Mouse (Mus musculus) adrenal gland, adult 2 months (tissue): ENCODE results near the gene Ppfibp1. TPM values are rescaled to one million over a fixed set of nuclear protein-coding genes. Genes with fewer than 3 reads are reported as not detected.
A peak's percentile ranks its signal among the peaks of the same experiment; 100 is the strongest.
"Not testable (repeated sequence)": the region's sequence is repeated elsewhere in the genome, so short reads cannot be mapped to it uniquely, and the experiment has no call there.

Experiments
- DNase-seq: peaks from one replicate; pipeline ENCODE4 v3.0.0; 2021
- long read RNA-seq: library from polyadenylated mRNA; stranded (forward); transcript quantifications from one replicate; pipeline ENCODE4 v2.0.0, GENCODE M21; 2021
- polyA plus RNA-seq: library from polyadenylated mRNA; depleted of rRNA; stranded (reverse); fragments of >200 nt; gene quantifications from 2 replicates; pipeline ENCODE4 v1.2.3, GENCODE M21; 2012; rRNA removed
- total RNA-seq, 2 experiments: library from RNA; stranded (reverse); gene quantifications; 2 replicates each; pipeline ENCODE4 v1.2.3; 2021

The Ppfibp1 gene
- total RNA-seq, result 10 to 100 TPM; 78.9 to 99.7 TPM
- 10.8 and 12.9 TPM in 2 replicates for polyA plus RNA-seq
- long read RNA-seq, full-length matches to known transcripts, result 3 of 23 reads
- long read RNA-seq, partial matches to known transcripts, result 2 of 23 reads
- long read RNA-seq, other reads (novel, unspliced or antisense), result 18 of 23 reads

- DNase-seq, result peak; percentile 99
Measured at GRCm38 (mm10) chr6:146887958-146888659, at the start of gene Ppfibp1. Ppfibp1 (plus strand) TSS chr6:146888487.

DNA sequence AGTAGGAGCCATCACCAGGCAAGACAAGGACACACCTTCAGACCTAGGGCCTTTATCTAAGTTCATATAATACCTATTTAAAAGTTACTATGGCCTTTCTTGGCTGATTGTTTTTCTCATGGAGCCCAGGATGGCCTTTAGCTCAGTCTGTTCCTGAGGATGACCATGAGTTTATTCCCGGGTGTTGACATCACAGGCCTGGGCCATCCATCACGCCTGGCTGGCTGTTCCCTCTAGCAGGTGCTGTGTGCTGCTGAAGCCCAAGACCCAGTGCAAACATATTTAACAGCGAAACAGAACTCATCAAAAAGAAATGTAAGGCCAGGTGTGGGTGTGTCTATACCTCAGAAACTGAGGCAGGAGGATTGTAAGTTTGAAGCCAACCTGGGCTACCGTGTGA lies 49.4 kb upstream of the Ppfibp1 start:
- peak; percentile 50 for DNase-seq

DNA sequence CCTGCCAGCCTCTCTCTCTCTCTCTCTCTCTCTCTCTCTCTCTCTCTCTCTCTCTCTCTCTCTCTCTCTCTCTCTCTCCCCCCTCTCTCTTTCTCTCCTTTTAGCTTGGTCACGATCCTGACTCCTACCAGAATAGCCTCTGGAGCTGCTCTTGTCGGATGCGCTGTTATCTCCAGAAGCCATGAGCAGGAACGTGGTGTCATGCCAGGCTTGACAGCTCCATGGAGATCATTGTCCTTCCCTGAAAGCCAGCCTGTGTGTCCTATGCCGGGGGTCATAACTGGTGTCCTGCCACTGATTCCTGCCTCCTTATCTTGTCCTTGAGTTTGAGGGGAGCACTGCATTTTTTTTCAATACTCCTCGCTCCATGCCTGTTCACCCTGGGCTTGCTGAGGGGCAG lies 43.4 kb upstream of the Ppfibp1 start:
- no peak for DNase-seq

DNA sequence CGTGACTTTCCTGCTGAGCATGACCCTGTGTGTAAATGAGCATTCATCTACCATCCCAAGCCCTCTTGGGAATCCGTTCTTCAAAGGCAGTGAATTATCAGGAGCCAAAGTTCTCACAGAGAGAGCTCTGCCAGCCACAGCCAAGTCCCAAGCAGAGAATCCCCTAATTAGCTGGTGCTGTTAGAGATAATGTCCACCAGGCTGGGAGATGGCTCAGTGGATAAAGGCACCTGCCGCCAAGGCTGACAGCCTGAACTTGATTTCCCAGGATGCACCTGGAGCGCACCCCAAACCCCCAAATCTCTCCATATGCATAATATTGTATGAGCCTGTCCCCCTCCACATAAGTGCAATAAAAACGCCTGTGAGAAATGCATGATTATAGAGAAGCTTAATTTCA lies 42.9 kb upstream of the Ppfibp1 start:
- DNase-seq, result no peak

DNA sequence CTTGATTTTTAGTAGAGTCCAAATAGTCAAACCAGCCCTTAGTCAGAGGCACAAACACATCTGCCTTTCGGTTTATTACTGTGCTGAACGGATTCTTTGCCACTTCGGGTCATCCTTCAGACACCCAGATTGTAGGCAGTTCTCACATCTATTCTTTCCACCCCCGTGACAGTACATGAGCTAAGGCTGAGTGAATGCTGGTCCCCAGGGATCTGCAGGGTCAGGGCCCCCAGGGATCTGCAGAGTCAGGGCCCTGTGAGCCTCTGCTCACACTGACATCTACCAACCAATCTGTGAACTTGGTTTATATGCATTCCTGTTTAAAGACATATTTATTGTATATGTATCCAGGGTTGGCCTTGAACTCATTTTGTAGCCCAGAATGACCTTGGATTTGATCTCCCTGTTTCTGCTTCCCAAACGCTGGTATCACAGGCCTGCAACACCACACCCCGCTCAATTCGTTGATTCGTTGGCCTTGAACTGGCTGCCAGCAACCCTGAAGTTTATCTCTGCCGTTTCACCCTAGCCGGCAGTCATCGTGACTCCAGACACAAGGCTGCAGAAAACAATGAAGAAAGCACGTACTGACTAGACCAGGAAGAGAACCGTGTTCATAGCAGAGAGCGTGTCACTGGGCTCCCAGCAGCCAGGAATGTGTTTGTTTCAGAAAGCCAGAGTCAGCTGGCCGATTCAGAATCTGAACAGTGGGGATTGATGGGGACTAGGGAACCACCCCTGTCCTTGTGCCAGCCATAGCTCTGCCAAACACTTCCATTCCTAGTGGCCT lies 42.1 kb upstream of the Ppfibp1 start:
- peak; percentile 88 for DNase-seq

DNA sequence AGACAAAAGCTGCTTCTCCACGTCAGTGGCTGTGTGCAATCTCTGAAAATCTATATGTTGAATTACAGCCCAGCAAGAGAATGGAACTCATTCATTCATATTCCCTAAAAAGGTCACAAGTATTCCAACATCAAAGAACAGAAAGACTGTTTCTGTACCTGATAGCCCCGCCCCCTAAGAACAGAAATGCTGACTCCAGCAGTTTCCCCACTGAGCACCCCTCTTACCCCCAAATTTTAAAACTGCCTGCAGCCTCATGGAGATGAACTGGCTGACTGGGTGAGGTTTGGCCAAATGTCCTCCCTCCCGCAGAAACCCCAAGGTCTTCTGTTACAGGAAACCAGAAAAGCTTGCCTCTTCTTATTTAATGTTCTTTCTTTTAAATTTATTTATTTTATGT lies 40.9 kb upstream of the Ppfibp1 start:
- DNase-seq, result no peak

DNA sequence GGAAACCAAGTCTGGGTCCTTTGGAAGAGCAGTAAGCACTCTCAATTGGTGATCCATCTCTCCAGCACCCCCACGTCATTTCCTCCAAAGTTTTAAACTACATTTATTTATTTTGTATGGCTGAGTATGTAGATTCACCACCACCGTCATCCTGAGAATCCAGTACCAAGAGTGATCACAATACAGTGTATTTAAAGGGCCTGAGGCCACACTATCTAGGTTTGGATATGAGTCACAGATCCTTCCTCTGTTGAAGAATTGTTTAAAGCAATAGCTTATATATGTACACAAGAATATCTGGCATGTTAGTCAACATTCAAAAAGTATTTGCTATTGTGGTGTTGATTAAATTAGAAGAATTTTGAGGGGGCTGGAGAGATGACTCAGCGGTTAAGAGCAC lies 40.0 kb upstream of the Ppfibp1 start:
- DNase-seq, result no peak

- no peak for DNase-seq
Measured at GRCm38 (mm10) chr6:146850050-146850449, 38.2 kb upstream of the Ppfibp1 start, which contains the start of gene Smco2. Smco2 (plus strand) TSS chr6:146850104.

- no peak for DNase-seq
Measured at GRCm38 (mm10) chr6:146851916-146852315, 36.4 kb upstream of the Ppfibp1 start.

GRCm38 (mm10) chr6:146852739-146853138 lies 35.5 kb upstream of the Ppfibp1 start:
- DNase-seq, result no peak

- DNase-seq, result no peak
Measured at GRCm38 (mm10) chr6:146855185-146855584, 33.1 kb upstream of the Ppfibp1 start.

DNA sequence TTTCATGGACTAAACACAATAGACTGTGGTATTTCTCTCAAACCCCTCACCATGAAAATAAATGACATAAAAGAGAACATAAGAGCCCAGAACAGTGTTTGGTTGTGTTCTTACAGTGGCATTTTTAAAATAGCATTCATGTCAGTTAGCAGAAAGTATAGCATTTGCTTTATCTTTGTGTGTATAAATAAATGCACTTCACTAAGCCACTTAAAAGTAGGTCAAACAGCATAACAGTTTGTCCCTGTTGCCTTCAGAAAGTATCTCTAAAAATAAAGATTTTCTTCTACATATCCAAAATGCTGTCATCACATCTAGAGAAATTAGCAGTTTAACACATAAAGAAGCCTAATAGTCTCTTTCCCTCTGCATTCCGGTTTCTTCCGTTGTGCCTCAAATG lies 30.9 kb upstream of the Ppfibp1 start:
- DNase-seq, result no peak

DNA sequence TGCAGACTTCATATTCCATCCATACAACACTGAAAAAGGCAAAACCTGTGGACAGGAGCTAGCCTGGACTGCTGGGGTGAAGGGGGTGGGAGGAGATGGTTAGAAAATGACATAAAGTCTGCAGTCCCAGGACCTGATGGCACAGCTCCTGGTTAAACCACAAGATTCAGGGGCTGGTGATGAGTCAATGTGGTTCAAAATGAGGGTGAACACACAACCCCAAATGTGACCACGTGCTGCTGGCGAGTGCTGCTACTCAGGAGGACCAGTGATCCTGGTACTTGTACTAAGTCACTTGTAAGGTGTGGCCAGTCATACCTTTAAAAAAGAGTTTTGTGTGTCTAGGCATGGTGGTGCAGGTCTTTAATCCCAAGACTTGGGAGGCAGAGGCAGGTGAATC lies 25.1 kb upstream of the Ppfibp1 start:
- DNase-seq, result no peak

GRCm38 (mm10) chr6:146864370-146864769 lies 23.9 kb upstream of the Ppfibp1 start:
- DNase-seq, result not testable (repeated sequence)

DNA sequence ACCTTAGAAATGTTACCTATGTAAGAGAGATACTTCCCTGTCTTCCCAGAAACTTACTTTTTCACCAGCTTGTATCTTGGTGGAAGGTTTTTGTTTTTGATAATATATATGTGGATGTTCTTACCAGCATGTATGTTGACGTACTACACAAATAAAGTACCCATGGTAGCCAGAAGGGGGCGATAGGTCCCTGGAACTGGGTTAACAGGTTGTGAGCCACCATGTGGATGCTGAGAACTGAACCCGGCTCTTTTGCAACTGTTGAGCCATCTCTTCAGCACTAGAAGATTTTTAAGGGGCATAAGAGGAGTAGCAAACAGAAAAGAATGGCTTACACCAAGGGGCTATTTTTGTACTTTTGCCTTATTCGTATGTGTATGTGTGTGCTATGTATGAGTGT lies 22.6 kb upstream of the Ppfibp1 start:
- DNase-seq, result no peak

DNA sequence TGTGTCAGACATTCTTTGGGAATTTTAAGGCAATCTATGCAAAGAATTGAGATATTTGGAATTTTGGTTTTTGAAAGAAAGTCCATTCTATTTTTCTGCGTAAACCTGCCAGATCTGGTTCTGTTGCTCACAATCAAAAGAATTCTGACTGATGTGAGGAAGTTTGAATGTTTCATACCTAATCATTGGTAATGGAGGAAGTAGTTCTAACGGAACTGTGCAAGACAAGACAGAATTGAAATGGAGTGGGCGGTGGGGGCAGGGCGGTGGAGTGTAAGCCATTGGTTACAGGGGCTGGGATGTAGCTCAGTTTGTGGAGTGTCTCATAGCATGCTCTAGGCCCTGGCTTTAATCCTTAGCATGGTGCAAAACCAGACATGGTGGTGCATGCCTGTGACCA lies 16.3 kb upstream of the Ppfibp1 start:
- no peak for DNase-seq

DNA sequence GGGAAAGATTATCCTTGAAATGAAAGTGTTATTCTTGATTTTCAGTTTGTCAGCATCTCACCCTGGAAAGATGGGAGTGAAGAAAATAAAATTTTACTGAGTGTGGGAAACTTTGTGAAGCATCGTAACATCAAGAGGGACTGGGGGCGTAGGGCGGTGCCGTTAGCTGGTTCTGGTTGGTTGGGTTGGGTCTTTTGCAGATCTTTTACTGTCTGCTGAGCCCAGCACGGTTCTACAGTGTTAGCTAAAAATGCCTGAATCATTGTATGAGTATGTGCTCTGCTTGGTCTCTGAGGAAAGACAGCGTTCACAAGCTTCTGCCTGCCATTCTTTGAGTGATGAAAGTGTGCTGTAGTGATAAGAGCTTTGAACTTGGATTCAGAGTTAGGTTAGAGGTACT lies 13.9 kb upstream of the Ppfibp1 start:
- no peak for DNase-seq

GRCm38 (mm10) chr6:146876820-146877219 lies 11.5 kb upstream of the Ppfibp1 start:
- no peak for DNase-seq

GRCm38 (mm10) chr6:146877425-146878045 lies 10.8 kb upstream of the Ppfibp1 start:
- no peak for DNase-seq

- DNase-seq, result no peak
Measured at GRCm38 (mm10) chr6:146878926-146879325, 9.4 kb upstream of the Ppfibp1 start.

- no peak for DNase-seq
Measured at GRCm38 (mm10) chr6:146879856-146880255, 8.4 kb upstream of the Ppfibp1 start.

DNA sequence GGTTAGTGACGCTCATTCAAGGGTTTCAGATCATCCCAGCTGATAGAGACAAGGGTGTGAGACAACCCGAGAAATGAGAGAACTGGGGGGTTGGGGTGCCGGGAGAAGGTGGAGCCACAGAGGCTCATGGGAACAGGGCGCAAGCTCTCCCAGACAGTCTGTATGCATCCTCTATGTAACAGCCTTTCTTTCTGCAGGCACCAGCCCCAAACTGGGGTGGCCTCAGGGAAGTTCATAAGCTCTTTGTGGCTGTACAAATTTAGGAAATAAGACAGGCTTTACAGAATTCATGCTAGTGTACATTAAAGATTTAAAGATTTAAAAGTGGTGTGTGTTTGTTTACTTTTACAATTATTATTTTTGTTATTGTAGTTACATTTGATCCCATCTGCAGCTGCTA lies 8.0 kb upstream of the Ppfibp1 start:
- no peak for DNase-seq
